Mouse (Mus musculus) midbrain, embryonic 11.5 days (tissue): Measurements from ENCODE around the gene Itsn1. TPM values are rescaled to one million over a fixed set of nuclear protein-coding genes. Genes with fewer than 3 reads are reported as not detected.

Experiments
- ATAC-seq: fragments of 200-750 bp; cut with Nextera tagmentation; 2 replicates; pipeline ENCODE4 v1.8.0; 2017; ENCODE audit warnings: moderate TSS enrichment, moderate library complexity; ENCODE audit not compliant: low FRiP score
- DNase-seq: peaks from one replicate; pipeline ENCODE4 v3.0.0; 2015; ENCODE audit warnings: low spot score; ENCODE audit errors: missing footprints
- H3K27ac ChIP-seq: fragments of 300-500 bp; sonication (generic); 2 replicates; pipeline ENCODE4 v1.5.1; 2014; ENCODE audit warnings: low read depth, low read length
- H3K27me3 ChIP-seq: fragments of 300-500 bp; sonication (generic); 2 replicates; pipeline ENCODE4 v1.6.1; 2014; ENCODE audit warnings: mild to moderate bottlenecking, low read length, moderate library complexity, mixed read lengths; ENCODE audit not compliant: control insufficient read depth, insufficient read depth
- H3K36me3 ChIP-seq: fragments of 300-500 bp; sonication (generic); 2 replicates; pipeline ENCODE4 v1.6.1; 2014; ENCODE audit warnings: mild to moderate bottlenecking, low read length, moderate library complexity, mixed read lengths; ENCODE audit not compliant: control insufficient read depth, insufficient read depth
- H3K4me1 ChIP-seq: fragments of 300-500 bp; sonication (generic); 2 replicates; pipeline ENCODE4 v1.6.1; 2014; ENCODE audit warnings: low read length; ENCODE audit not compliant: control insufficient read depth, insufficient read depth
- H3K4me2 ChIP-seq: fragments of 300-500 bp; sonication (generic); 2 replicates; pipeline ENCODE4 v1.6.1; 2014; ENCODE audit warnings: mild to moderate bottlenecking, moderate library complexity
- H3K4me3 ChIP-seq: fragments of 300-500 bp; sonication (generic); 2 replicates; pipeline ENCODE4 v1.5.1; 2014; ENCODE audit warnings: low read depth, low read length
- H3K9ac ChIP-seq: fragments of 300-500 bp; sonication (generic); 2 replicates; pipeline ENCODE4 v1.6.1; 2014; ENCODE audit warnings: low read length
- H3K9me3 ChIP-seq: fragments of 300-500 bp; sonication (generic); 2 replicates; pipeline ENCODE4 v1.6.1; 2016; ENCODE audit warnings: low read length; ENCODE audit not compliant: control insufficient read depth
- WGBS: fragments of 180-500 bp; shearing (Covaris S2); extraction: QIAGEN DNeasy Blood & Tissue Kit; methylation state at CpG from one replicate; pipeline ENCODE4 v1.1.7; 2014; 5-methylcytosine and 5-hydroxymethylcytosine counted together
- polyA plus RNA-seq: library from polyadenylated mRNA; unstranded; fragments of >200 nt; fragmentation: Nextera tagmentation; extraction: Ambion mirVana; gene quantifications from 2 replicates; pipeline ENCODE4 v1.2.1, GENCODE M21; 2014

Itsn1 gene
- polyA plus RNA-seq, 1 experiment from 2014 or later, result 54.8 TPM

DNA sequence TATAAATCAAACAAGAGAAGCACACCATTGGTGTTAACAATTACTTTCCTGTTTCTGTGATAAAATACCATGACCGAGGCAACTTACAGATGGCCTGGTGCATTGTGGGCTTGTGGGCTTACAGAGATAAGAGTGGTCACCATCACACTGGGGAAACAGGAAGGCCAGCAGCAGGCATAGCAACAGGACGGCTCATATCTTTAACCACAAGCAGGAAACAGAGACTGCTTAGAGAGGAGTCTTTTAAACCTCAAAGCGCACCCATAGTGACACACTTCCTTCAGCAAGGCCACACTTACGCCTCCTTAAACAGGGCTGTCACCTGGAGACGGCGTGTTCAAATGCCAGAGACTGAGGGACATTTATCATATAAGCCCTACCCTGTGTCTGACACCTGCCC is 60.6 kb downstream of the Itsn1 start:
- no peak overlapping the region for H3K4me2 ChIP-seq
- WGBS, result 84% methylated on average over 6 of the region's 6 CpGs

DNA sequence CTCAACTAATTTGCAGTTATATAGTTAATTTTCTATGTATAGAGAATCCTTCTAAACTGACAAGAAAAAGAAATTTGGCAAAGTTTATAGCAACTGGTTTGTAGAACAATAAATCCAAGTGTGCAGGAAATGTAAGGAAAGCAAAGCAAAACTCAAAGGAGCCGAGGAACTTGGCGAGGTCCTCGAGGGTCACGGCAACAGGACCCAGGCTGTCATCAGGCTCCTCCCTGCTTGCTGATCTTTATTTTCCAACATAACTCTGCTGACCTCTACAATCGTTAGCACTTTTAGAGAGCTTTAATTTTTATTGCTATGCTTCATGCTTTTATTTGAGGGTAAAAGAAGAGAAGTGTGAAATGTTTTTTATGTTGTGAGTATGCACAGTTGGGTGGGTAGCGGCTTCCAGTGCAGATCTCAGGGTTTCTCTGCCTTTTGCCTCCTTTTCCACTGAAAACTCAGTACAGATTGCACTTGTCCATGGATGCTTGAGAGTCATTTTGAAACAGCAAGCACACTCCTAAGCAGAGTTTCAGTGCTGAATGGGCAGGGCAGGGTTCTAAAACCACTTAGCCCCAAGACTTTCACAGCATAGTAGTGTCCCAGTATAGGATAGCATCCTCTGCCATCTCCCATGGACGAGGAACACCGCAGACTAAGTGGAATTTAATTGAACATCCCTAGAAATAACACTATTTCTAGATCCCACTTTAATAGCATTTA is 63.6 kb downstream of the Itsn1 start:
- no peak overlapping the region for H3K9ac ChIP-seq
- DNase-seq (no peak), ATAC-seq (no peak)
- no peak overlapping the region for H3K4me3 ChIP-seq
- H3K27me3 ChIP-seq, result no peaks in the 10 kb centered on the region
- WGBS, result 88% methylated on average over 8 of the region's 8 CpGs
- H3K4me2 ChIP-seq, result no peak overlapping the region
- H3K4me1 ChIP-seq, result no peaks in the 10 kb centered on the region
- H3K36me3 ChIP-seq, result 0 out of 2 replicates have a peak, but pooled peaks cover 2% of the 10 kb centered on the region
- H3K27ac ChIP-seq, result no peak overlapping the region
- H3K9me3 ChIP-seq, result no peaks in the 10 kb centered on the region

More for the DNA sequence above, 60.6 kb downstream of the Itsn1 start:
- Histone ChIP-seq H3K9me3 (no peaks in the 10 kb centered on the region), H3K27ac (no peak overlapping the region), H3K4me3 (no peak overlapping the region), H3K27me3 (no peaks in the 10 kb centered on the region), H3K4me1 (no peaks in the 10 kb centered on the region), H3K36me3 (peaks cover 4% of the 10 kb centered on the region; the same call in 1 of the 2 replicates), H3K9ac (no peak overlapping the region)
- DNase-seq (no peak), ATAC-seq (no peak)

DNA sequence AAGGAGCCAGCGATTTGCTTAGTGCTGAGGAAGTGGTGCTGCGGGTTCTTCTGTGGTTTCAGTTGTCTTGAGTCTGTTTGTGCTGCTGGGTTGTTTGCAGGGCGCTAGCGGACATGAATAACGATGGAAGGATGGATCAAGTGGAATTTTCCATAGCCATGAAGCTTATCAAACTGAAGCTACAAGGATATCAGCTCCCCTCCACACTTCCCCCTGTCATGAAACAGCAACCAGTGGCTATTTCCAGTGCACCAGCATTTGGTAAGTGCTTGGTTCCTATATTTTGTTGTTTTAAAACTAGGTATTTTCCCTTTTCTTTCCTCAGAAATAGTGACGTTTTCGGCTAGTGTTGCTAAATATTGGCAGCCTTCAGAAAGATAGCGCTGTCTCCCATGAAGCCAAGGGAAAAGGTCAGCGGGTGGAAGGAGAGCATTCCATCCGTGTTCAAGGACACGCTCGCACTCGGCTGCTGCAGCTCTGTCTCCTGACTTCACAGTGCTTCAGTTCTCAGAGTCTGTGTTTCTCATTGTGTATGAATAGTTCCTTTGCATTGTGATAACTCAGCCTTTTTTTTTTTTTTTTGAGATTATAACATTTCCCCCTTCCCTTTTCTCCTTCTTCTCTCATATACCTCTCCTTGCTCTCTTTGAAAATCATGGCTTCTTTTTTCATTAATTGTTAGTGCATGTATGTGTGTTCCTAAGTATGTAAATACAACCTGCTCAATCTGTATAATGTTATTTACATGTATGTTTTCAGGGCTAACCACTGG is 64.6 kb downstream of the Itsn1 start:
- Histone ChIP-seq H3K27ac (no peak overlapping the region), H3K4me3 (no peak overlapping the region), H3K9ac (no peak overlapping the region), H3K4me1 (no peaks in the 10 kb centered on the region), H3K36me3 (0 out of 2 replicates have a peak, but pooled peaks cover 2% of the 10 kb centered on the region), H3K4me2 (no peak overlapping the region), H3K27me3 (no peaks in the 10 kb centered on the region), H3K9me3 (no peaks in the 10 kb centered on the region)
- WGBS, result 94% methylated on average over 13 of the region's 13 CpGs
- ATAC-seq (no peak), DNase-seq (no peak)

DNA sequence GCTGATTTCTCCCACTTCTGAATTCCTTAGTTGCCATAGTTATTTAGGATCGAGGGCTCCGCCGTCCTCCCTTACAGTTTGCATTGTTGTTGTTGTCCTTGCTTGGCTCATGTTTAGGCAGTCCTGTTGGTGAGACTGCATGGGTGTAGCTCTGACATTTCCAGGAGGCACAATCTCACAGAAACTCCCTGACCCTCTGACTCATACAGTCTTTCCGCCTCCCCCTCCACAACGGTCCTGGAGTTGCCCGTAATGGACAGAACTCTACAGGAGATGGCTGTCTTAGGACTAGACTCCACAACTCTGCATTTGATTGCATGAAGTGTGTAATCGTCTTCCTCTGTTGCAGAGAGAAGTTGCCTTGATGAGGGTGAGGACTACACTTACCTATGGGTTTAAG is 65.2 kb downstream of the Itsn1 start:
- Histone ChIP-seq H3K27me3 (no peaks in the 10 kb centered on the region), H3K9me3 (no peaks in the 10 kb centered on the region), H3K4me1 (no peaks in the 10 kb centered on the region), H3K27ac (no peak overlapping the region), H3K4me2 (no peak overlapping the region), H3K36me3 (0 out of 2 replicates have a peak, but pooled peaks cover 2% of the 10 kb centered on the region), H3K9ac (no peak overlapping the region), H3K4me3 (no peak overlapping the region)
- ATAC-seq, result no peak
- no peak for DNase-seq
- 93% methylated on average over 7 of the region's 7 CpGs for WGBS

DNA sequence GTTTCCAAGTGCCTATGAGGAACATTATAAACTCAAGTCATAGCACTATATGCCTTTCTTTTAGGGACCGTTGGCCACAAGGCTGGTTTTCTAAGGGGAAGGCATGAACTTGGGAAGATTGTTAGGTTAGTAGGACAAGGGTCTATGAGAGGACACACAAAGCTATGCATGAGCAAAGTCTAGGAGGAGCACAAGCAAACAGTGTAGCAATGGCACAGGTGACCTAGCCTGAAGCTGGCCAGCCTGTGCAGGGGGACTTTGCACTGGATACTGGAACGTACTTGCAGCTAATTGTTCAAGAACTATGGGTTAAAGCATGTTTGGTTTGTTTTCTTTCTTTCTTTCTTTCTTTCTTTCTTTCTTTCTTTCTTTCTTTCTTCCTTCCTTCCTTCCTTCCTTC is 66.0 kb downstream of the Itsn1 start:
- no peaks in the 10 kb centered on the region for H3K4me1 ChIP-seq
- 0 out of 2 replicates have a peak, but pooled peaks cover 2% of the 10 kb centered on the region for H3K36me3 ChIP-seq
- ATAC-seq (no peak), DNase-seq (no peak)
- H3K27ac ChIP-seq, result no peak overlapping the region
- no peak overlapping the region for H3K4me3 ChIP-seq
- no peaks in the 10 kb centered on the region for H3K27me3 ChIP-seq
- no peak overlapping the region for H3K9ac ChIP-seq
- H3K9me3 ChIP-seq, result no peaks in the 10 kb centered on the region
- 93% methylated on average over 2 of the region's 2 CpGs for WGBS
- no peak overlapping the region for H3K4me2 ChIP-seq

DNA sequence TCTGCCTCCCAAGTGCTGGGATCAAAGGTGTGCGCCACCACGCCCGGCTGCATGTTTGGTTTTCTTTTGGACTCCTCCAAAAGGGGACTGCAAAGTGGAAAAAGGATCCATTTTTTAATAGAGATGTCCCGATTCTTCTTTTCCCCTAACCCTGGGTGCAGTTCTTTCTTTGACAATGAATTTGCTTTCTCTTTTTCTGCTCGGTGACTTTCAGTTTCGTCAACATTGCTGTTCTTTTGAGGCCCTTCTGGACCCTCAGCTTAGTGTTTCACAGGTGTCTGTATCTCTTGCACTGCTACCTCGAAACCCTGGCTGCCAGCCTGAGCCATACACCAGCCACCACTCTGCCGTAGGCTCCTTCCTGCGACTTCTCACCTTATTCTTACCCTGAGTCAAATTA is 66.5 kb downstream of the Itsn1 start:
- Histone ChIP-seq H3K27me3 (no peaks in the 10 kb centered on the region), H3K27ac (no peak overlapping the region), H3K4me2 (no peak overlapping the region), H3K9me3 (no peaks in the 10 kb centered on the region), H3K9ac (no peak overlapping the region), H3K4me1 (no peaks in the 10 kb centered on the region), H3K4me3 (no peak overlapping the region), H3K36me3 (0 out of 2 replicates have a peak, but pooled peaks cover 2% of the 10 kb centered on the region)
- 93% methylated on average over 9 of the region's 9 CpGs for WGBS
- DNase-seq (no peak), ATAC-seq (no peak)

DNA sequence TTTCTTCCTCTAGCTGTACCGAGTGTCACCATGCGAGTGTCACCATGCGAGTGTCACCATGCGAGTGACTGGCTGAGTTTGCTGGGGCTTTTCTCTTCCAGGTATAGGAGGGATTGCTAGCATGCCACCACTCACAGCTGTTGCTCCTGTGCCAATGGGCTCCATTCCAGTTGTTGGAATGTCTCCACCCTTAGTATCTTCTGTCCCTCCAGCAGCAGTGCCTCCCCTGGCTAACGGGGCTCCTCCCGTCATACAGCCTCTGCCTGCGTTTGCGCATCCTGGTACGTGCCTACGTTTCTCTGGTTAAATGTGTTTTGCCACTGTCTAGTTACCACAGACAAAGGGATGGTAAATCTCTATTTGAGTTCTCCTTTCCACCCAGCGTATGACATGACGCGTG is 72.3 kb downstream of the Itsn1 start:
- 93% methylated on average over 13 of the region's 13 CpGs for WGBS
- Histone ChIP-seq H3K9me3 (no peaks in the 10 kb centered on the region), H3K4me2 (no peak overlapping the region), H3K27me3 (no peaks in the 10 kb centered on the region), H3K27ac (no peak overlapping the region), H3K4me1 (no peaks in the 10 kb centered on the region), H3K4me3 (no peak overlapping the region), H3K36me3 (peaks cover 5% of the 10 kb centered on the region; the same call in 1 of the 2 replicates), H3K9ac (no peak overlapping the region)
- DNase-seq (no peak), ATAC-seq (no peak)

DNA sequence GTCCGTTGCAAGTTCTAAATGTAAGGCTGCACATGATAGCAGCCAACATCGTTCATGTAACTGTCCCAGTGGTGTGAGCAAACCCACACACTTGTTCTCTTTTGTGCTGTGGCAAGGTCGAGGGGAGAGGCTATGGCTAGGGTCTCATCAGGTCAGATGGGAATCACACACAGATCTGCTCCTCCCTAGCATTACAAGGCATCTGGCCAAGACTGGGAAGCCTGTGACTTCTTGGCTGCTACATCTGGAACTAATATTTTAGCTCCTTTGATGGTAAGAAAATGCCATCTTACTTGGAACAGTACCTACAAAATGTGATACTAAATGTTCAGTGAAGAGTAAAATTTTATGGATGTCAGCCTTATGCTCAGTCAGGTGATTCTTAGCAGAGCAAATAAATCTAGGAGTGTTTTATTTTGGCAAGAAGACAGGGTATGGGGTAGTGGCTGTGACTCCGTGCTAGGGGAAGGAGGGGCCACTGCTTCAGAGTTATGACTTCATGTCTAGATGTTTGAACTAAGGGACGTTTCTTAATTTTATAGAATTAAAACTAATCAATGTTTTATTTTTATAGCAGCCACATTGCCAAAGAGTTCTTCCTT is 73.5 kb downstream of the Itsn1 start:
- no peak overlapping the region for H3K4me2 ChIP-seq
- 79% methylated on average over 5 of the region's 5 CpGs for WGBS
- H3K27me3 ChIP-seq, result no peaks in the 10 kb centered on the region
- ATAC-seq (no peak), DNase-seq (no peak)
- no peaks in the 10 kb centered on the region for H3K9me3 ChIP-seq
- H3K27ac ChIP-seq, result no peak overlapping the region
- no peak overlapping the region for H3K4me3 ChIP-seq
- peaks cover 5% of the 10 kb centered on the region; the same call in 1 of the 2 replicates for H3K36me3 ChIP-seq
- no peak overlapping the region for H3K9ac ChIP-seq
- H3K4me1 ChIP-seq, result no peaks in the 10 kb centered on the region

DNA sequence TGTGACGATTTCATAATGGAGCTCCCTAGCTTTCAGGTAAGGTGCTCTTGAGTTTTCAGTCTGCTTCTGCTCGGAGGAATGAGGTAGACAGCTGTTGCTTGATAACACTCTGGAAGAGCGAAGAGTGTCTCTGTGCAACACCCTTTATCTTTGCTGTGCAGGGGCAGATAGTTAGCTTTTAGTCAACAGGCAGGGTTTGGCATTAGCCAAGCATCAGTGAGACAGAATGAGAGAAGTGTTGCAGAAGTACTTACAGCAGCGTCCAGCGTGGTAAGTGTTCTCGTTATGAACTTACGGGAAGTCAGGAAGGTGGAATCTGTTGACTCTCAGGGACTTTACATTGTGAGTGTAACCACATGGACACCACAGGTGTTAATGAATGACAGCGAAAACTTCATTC is 75.3 kb downstream of the Itsn1 start:
- DNase-seq, result no peak
- H3K4me2 ChIP-seq, result no peak overlapping the region
- 88% methylated on average over 8 of the region's 8 CpGs for WGBS
- H3K9me3 ChIP-seq, result no peaks in the 10 kb centered on the region
- no peak overlapping the region for H3K4me3 ChIP-seq
- H3K4me1 ChIP-seq, result no peaks in the 10 kb centered on the region
- no peaks in the 10 kb centered on the region for H3K27me3 ChIP-seq
- no peak for ATAC-seq
- H3K36me3 ChIP-seq, result peaks cover 5% of the 10 kb centered on the region; the same call in 1 of the 2 replicates
- no peak overlapping the region for H3K27ac ChIP-seq
- no peak overlapping the region for H3K9ac ChIP-seq
